Mouse (Mus musculus) gonadal fat pad, adult 2 months (tissue): ENCODE results near the gene Milr1. TPM values are rescaled to one million over a fixed set of nuclear protein-coding genes. Genes with fewer than 3 reads are reported as not detected.

Experiments used
- DNase-seq: peaks from one replicate; pipeline ENCODE4 v3.0.0-alpha.2; 2012; ENCODE audit warnings: low read depth
- polyA plus RNA-seq: library from polyadenylated mRNA; depleted of rRNA; stranded (reverse); fragments of >200 nt; gene quantifications from 2 replicates; pipeline ENCODE4 v1.2.3, GENCODE M21; 2012; rRNA removed

Gene Milr1
- polyA plus RNA-seq, 1 experiment: 0.93 TPM

DNA sequence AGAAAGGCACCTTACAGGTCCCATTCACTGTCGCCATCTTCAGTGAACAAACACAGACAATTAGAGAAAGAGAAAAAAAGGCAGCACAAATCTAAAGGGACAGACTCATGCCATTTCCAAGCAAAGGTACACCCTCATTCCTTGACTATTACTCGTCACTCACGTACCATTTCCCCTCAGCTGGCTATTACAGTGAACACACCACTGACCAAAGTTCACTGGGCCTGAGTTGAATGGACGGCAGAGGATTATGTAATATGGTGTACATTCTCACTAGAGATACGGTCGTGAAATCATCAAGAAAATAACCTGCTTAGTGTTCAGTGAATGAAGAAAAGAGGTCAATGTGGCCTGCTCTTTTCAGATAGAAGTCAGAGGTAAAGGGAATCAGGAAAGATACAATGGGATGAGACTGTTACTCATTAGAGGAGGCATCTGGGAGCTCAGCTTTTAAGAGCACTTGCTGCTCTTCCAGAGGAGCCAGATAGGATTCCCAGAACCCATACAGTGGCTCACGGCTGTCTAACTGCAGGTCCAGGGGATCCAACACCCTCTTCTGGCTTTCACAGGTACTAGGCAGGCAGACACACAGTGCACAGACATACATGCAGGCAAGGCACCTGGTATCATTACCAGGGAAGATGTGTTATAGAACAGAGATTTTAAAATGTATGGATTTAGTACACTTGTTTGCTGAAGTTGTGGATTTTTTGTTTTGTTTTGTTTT is 61.5 kb downstream of the Milr1 start:
- no peak for DNase-seq

DNA sequence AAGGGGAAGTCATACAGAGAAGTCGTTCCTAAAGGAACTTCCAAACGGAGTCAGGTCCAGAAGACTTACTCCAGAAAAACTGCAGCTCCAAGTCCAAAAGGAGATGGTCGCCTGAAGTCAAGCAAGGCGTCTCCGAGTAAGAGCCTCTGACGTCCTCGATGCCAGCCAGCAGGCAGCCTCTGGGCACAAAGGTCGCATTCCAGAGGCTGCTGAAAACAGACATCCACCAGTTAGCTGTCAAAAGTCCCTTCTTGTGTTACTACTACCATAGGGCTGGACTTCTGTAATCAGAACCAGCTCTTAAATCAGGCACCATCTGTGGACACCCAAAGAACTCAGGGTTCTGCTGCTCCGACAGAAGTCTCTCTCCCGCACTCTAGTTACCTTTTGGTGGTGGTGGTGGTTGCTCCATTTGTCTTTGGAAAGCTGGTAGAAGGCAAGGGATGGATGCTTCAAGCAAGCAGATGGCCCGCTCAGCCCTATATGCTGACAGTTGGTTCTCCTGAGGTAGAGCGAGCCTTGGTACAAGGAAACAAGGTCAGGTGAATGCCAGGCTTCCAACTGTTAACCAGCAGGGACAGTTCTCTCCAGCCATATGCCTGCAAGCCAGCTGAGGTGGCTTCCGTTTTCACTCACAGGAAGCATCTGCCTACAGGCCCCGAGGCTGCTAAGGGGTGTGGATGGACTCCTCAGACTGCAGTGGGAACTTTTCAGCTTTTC is 63.7 kb downstream of the Milr1 start:
- no peak for DNase-seq

DNA sequence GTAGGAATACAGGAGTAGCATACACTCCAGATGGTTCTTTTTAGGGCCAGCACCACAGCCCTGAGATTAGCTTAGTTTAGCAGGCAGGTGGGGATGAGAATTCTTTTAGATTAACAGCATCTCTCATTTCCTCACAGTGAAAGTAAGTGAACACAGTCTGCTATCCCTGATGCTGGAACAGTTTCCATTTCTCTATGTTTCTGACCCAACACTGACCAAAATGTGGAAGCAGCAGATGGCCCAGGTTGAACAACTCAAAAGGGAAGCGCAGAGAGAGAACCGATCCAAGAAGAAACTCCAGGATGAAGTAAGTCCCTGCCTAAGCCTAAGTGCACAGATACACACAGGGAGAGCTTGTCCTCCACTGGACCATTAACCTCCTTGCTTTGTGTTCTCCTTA is 64.3 kb downstream of the Milr1 start:
- no peak for DNase-seq

DNA sequence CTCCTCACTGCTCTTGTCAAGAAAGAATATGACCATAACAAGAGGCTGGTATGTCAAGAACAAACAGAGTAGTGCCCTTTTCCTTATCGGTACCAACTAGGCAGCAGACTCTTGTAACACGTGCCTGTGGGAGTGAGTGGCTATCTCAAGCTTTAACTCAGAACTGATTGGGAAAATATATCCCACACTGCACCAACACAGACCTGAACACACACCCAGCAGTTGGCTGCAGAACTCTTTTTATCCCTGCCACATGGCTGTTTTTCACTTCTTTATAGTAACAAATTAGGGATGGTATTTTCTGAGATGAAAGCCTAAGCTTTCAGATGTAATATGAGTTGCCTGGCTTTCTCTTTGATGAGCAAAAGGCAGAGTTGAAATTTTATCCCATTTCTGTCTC is 64.7 kb downstream of the Milr1 start:
- DNase-seq: no peak

DNA sequence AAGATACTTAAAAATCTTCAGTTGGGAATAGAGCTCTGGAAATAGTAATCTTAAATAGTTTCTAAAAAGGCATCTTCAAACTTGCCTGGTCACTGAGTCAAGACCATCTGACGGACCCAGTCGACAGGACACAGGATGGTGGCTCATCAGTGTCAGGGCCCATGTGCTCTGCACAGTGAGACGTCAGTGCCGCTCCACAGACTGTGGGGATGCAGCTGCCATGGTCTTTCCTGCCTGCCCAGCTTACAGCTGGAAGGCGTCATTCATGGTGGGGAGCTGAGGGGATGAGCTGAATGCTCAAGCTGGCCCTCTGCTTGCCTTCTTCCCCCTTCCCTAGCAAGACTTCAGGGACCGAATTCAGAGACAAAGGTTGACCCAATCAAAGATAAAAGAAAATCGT is 65.3 kb downstream of the Milr1 start:
- DNase-seq: no peak

DNA sequence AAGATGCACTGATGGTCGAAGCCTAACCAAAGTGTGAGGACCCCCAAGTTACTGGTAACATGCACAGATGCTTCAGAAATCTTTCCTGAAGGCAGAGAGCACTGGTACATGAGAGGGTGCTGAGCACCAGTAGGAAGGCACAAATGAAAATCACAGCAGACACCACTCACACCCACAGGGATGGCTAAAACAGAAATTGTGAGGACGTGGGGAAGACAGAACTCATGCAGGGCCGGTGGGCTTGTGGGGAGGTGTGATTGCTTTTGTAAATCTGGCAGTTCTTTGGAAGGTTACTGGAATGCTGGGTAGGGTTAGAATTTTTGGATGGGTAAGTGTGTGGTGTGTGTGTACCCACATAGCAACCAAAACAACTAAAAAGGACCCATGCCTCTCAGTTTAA is 66.1 kb downstream of the Milr1 start:
- no peak for DNase-seq

DNA sequence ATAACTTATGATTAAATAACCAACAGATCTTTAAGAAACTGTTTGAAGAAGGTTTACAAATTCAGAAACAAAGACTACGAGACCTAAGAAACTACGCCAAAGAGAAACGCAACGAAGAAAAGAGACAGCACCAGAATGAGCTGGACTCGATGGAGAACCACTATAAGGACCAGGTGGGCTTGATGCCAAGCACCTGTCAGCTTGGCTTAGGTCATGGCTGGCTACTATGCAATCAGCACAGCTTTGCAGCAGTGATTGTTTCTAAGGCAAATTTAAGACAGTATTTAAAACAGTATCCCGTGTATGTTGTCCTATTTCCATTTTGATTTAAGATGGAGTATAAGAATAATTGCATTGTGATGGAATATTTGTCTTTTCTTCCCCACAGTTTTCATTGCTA is 66.8 kb downstream of the Milr1 start:
- no peak for DNase-seq

DNA sequence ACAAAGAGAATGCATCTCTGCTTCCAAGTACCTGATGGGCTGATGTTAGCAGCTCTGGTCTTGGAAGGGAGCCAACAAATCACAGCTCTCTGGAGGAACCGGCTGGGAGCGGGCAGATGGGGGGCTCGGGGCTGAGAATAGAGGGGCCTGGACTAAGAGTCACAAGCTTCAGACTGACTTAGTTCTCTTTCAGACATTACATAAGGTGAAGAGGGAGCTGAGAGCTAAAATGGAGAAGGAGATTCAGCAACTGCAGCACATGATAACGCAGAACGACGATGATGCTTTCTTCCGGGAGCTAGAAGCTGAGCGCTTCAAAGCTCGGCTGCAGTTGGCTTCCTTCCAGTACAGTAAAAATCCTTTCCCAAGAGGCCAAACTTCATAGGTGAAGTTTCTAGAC is 67.3 kb downstream of the Milr1 start:
- no peak for DNase-seq

Other genes with a start within 250 kb of the Milr1 start
- 26.3 and 26.6 TPM in 2 replicates for gene Tex2, start 137.8 kb upstream of the Milr1 start, polyA plus RNA-seq
- 62.5 and 77.5 TPM in 2 replicates for gene Pecam1, start 598 bp upstream of the Milr1 start, polyA plus RNA-seq
- gene Polg2, start 28.3 kb downstream of the Milr1 start, polyA plus RNA-seq: 4.4 and 5.1 TPM in 2 replicates
- 362 and 416 TPM in 2 replicates for gene Ddx5, start 38.0 kb downstream of the Milr1 start, polyA plus RNA-seq
- gene Cep95, start 38.0 kb downstream of the Milr1 start, polyA plus RNA-seq: 4.3 and 4.5 TPM in 2 replicates
- gene Smurf2, start 169.5 kb downstream of the Milr1 start, polyA plus RNA-seq: 10.0 and 14.1 TPM in 2 replicates
- 12.9 and 16.0 TPM in 2 replicates for gene Kpna2, start 248.3 kb downstream of the Milr1 start, polyA plus RNA-seq